Mouse (Mus musculus) fat pad, adult 2 months (tissue): Measurements from ENCODE around the gene Zfp729a.
"Not testable (repeated sequence)": the region's sequence is repeated elsewhere in the genome, so short reads cannot be mapped to it uniquely, and the experiment has no call there.

Experiments used
- DNase-seq: peaks from one replicate; pipeline ENCODE4 v3.0.0-alpha.2; 2011; ENCODE audit warnings: low read depth, low spot score; ENCODE audit errors: extremely low read depth

Gene Zfp729a

GRCm38 (mm10) chr13:67637294-67638007 lies at the start of gene Zfp729a, which contains the start of gene Gm49345:
Gene Zfp729a, minus strand, starts transcription at chr13:67637791.
Gene Gm49345, minus strand, starts transcription at chr13:67637769.
- DNase-seq: peak; percentile 63

DNA sequence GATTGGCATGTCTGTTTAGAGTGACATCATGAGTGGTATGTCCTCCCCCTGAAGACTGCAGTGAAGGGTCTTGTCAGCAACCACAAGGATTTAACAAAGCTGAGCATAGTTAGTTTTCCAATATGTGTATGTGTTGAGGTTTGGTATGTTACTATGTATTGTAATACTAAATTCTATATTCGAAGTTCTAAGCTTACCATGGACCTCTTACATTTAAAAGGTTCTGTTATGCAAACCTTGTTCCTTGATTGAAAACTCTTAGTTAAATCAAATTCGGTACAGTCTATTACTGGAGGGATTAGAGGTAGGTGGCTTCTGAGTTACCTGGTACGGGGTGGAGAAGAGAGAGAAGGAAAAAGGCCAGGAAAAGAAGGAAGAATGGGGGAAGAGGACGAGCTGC lies 49.4 kb upstream of the Zfp729a start, which contains the start of gene Zfp738:
Zfp738 (minus strand) TSS at position 101 of the 400 bp plus-strand sequence.
- DNase-seq: no peak

DNA sequence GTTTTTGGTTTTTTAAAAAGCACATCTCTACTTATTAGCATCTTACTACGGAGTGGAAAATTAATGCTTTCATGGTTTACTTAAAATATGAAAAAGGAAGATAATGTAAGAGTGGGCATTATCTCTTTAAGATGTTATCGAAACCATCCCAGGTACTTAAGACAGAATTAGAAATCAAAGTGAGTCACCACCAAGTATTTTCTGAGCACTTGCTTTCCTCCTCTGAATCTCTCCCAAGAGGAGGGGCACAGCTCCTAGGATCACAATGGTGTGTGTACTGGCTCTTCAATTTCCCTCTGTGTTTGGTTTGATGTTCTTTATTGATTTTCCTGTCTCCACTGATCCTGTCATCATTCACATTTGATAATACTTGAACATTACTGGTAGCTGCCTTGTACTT lies 46.2 kb upstream of the Zfp729a start:
- DNase-seq: not testable (repeated sequence)

DNA sequence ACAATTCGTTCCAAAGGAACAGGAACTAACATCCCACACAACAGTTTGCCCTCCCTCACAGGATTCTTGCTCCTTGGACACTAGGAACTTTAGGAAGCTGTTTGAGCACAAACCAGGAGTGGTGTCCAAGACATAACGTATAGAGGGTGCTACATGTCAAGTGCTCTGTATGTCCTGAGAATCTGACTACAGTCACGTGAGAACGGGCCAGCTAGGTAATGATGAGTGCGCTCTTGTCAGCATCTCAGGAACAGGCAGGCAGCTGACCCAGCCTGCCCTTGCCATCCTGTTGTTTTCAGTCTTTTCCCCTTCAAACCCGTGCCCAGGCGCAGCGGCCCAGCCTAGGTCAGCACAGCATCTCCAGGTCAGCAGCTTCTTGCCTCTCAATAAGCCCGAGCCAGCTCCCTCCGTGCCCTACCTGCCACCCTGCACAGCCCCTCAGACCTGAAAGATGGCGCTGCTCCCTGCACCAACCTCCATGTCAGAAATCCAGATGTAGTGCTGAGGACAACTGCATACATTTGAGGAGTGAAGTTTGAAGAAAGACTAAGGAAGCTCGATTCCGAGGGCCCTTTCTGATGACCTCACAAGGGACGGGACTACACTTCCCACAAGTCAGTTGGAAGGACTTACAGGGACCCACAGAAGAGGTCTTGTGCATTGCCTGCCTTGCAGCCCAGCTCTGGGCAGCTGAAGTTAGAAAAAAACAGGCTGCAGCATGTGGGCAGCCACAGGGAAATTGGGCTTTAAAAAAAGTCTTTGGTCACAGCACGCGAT lies 45.6 kb upstream of the Zfp729a start:
- peak; percentile 45 for DNase-seq

DNA sequence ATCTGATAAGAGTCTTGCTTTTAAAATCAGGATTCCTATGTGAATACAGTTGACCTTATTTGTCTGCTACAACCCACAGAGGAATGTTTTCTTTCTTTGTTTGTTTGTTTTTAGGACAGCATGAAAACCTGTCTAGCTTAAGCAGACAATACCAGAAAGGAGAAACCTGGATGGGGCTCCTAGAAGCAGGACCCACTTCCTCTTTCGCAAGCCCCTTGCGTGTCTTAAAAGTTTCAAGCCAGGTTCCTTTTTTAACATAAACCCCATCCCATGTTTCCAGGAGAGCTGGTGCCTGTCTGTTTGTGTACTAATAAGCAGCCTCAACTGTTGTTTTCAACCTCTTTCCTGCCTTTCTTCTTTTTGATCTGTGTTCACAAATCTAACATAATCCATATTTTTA lies 37.3 kb upstream of the Zfp729a start:
- DNase-seq: no peak

DNA sequence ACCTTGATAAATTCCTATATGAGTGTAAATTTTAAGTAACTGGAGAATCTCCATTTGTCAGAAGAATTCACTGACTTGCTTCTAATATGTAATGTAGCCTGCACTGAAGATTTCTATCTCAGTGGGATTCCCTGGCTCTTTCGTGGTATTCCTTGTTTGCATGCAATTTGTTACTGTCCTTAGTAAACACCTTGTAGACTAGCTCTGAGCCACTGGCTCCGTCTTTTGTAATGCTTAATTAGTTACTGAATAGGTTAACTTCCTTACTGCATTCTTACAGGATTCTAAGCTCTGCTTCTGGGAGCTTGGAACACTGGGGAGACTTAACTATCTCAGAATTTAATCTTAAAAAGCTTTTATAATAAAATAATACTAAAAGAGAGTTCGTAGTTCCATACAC lies 14.9 kb upstream of the Zfp729a start:
- DNase-seq: no peak

DNA sequence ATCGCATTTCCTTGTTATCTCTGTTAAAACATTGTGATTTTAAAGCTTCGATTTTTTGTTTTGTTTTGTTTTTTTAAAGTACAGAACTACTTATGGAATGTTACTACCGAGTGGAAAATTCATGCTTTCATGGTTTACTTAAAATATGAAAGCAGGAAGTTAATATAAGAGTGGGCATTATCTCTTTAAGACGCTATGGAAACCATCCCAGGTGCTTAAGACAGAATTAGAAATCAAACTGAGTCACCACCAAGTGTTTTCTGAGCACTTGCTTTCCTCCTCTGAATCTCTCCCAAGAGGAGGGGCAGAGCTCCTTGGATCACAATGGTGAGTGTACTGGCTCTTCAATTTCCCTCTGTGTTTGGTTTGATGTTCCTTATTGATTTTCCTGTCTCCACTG lies 27.5 kb downstream of the Zfp729a start:
- no peak for DNase-seq

DNA sequence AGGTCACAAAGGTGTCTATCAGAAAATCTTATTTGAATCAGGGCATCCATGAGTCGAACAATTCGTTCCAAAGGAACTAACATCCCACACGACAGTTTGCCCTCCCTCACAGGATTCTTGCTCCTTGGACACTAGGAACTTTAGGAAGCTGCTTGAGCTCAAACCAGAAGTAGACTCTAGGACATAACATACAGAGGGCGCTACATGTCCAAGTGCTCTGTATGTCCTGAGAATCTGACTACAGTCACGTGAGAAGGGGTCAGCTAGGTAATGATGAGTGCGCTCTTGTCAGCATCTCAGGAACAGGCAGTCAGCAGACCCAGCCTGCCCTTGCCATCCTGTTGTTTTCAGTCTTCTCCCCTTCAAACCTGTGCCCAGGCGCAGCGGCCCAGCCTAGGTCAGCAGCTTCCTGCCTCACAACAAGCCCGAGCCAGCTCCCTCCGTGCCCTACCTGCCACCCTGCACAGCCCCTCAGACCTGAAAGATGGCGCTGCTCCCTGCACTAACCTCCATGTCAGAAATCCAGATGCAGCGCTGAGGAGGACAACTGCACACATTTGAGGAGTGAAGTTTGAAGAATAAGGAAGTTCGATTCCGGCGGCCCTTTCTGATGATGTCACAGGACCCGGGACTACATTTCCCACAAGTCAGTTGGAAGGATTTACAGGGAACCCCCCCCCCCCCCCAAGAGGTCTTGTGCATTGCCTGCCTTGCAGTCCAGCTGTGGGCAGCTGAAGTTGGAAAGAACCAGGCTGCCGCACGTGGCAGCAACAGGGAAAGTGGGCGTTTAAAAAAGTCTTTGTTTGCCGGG lies 28.3 kb downstream of the Zfp729a start, which contains the start of gene Zfp729b:
Zfp729b (minus strand) TSS at position 642 of the 811 bp plus-strand sequence.
- DNase-seq: peak; percentile 47

GRCm38 (mm10) chr13:67572591-67573189 lies 64.9 kb downstream of the Zfp729a start:
- no peak for DNase-seq
